Mouse (Mus musculus) natural killer cell, adult 2 months (primary cell): ENCODE measurements around the gene C8a.

Experiments used
- DNase-seq, 2 experiments: peaks; one replicate each; pipeline ENCODE4 v3.0.0; 2022; ENCODE audit warnings: low spot score in 2 of 2

Gene C8a

DNA sequence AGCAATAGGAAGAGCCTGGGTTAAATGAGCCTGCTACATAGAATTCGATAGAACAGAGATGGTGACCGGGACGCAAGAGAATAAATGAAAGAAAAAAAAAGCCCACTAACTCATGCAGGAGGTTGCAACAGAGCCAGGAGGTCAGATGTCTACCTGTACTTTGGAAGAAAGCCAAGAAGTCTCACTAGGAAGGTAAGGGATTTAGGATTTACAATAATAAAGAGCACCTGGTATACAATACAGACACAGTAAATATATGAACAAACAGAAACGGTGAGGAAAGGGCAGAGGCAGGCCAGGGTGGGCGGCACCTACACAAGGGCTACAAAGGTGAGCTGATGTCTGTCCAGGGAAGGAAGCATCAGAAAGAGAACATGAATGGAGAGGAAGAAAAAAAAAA, 34.0 kb downstream of the C8a start:
- DNase-seq: no peak

DNA sequence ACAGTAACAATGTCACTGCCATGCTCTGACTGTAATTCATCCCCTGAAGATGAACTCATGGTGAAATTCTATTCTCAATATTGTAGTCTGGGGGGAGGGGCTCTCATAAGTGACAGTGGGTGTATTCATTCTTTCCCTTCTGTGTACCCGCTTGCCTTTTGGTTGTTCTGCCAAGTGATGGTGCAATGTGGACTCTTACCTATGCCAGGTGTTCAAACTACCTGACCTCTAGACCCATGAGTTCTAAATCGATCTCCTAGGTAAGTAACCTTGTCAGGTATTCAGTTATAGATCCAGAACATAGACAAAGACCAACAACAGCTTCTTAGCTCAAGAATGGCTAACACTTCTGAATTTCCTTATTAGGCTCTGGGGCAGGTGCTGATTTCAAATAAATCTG, 37.9 kb downstream of the C8a start:
- no peak for DNase-seq

DNA sequence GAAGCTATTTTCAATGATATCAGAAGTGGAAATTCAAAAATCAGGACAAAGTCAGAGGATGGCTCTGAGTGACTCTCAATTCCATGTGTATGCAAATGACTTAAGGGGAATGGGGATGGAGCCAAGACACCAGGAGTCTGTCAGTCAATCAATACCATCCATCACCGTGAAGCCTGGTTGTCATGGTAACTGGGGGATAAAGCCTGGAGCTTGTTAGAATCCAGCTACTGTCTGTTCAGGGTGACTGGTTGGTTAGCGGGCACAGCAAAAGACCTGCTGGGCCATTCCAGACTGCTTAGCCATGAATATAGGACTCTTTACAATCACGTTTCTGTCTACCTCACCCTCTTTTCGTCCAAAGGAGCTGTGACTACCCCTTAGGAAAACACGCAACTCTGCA, 41.1 kb downstream of the C8a start:
- DNase-seq: no peak

DNA sequence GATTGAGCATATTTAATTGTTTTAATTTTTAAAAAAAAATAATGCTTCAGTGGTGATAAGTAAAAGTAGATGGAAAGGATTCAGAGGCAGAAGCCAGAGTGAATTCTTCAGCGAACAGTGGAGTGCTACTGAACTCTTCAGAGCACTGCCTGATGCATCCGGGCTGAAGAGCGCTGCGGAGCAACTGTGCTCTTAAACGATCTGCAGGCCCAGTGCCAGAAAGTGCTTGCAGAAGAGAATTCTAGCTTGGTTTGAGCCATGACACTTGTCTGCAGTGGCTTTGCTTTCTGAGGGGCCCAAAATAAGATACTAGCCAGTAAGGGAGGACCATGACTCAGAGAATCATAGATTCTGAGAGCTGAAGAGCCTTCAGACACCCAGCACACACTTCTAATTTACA, 47.3 kb downstream of the C8a start:
- DNase-seq: no peak

DNA sequence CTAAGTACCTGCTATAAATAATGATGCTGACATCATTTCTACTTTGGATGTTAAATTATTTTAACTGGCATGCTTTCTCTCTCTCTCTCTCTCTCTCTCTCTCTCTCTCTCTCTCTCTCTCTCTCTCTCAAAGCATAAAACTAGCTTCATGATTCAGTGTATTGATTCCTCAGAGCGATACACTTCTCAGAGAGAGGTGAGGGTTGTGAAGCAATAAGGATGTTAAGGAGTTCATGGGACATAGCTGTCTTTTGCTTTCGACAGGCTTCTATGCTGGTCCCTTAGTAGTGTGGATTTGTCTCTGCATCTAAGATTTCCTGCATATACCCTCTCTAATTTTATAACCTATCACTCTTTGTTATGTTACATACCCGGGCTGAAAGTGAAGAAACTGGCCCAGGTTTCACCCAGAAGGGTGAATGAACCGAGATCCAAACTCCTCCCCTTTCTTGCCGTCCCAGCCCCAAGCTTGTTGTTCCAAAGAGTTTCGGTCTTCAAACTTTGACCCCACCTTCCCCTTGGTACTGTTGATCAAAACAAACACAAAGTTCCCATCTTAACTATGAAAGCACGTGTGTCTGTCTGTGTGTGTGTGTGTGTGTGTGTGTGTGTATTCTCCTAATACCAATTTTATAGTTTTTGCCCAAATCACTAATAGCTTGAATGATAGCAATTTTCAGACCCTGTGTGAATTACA, 51.7 kb downstream of the C8a start:
- no peak for DNase-seq

DNA sequence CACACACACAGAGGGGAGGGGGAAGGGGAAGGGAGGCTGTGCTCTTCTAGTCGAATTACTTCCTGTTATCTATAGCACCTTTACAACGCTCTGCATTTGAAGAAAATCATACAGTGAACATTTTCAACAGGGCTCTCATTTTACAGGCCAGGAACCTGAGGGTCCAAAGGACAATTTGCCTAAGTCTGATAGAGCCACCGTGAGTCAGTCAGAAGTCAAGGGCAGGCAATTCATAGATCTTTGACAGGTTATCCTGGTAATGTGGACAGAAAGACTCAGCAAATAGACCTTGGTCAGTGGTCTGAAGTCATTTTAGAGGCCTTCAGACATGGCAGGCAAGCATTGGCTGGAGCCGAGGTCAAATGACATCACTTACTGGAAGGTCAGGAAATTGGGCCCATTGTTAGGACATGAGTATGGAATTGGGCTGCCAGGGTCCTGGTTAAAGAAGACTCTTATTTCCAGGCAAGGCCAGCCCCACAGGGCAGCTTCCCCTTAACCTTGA, 52.5 kb downstream of the C8a start:
- no peak for DNase-seq

DNA sequence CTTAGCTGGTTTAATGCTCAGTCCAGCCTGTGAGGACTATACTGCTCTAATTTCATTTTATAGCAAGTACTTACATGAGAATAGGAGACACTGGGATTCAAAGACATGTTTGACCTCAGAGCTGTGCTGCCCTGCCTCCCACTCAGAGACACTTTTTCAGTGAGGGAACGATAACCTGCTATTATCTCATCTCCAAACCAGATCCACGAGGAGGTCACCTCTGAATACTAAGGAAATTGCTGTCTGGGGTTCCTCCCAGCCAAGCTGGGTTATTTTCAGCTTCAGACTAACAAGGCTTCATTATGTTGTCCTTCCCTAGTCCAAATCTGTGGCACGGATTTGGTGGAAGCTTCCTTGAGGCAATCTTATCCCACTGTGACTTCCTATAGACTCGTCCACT, 56.3 kb downstream of the C8a start:
- no peak for DNase-seq

DNA sequence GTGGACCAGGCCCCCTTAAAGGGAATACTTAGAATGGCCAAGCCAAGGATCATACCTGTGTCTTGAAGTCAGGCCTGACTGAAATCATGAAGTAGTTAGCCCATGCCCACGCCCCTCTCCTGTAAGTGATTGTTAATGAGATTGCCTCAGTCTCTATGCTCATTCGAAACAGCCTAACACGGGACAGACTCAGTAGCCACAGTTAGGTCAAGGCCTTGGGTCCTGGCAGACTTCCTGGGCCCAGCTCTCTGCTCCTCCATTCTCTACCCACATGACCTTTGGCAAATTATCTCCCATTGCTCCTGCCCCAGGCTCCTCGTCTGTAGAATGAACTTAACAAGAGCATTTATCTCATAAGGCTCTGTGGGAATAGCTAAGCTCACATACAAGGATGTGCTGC, 57.2 kb downstream of the C8a start:
- DNase-seq: no peak

DNA sequence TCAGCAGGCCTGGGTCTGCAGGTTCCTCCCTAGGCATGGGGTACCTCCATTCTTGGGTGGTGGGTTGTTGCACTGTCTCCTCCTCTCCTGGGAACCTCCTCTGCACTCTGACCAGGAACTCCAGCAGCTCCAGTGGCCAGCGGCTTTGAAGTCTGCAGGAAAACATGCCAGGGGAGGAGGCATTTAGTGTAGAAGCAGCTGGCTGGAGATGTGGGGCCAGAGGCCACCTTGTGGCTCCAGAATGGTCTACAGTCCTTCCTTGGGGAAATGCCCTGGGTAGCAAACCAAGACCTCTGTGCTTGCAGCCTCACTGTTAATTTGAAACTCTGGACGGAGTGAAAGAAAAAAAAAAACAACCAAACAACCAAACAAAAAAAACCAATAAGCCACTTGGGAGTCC, 58.7 kb downstream of the C8a start:
- DNase-seq: no peak

DNA sequence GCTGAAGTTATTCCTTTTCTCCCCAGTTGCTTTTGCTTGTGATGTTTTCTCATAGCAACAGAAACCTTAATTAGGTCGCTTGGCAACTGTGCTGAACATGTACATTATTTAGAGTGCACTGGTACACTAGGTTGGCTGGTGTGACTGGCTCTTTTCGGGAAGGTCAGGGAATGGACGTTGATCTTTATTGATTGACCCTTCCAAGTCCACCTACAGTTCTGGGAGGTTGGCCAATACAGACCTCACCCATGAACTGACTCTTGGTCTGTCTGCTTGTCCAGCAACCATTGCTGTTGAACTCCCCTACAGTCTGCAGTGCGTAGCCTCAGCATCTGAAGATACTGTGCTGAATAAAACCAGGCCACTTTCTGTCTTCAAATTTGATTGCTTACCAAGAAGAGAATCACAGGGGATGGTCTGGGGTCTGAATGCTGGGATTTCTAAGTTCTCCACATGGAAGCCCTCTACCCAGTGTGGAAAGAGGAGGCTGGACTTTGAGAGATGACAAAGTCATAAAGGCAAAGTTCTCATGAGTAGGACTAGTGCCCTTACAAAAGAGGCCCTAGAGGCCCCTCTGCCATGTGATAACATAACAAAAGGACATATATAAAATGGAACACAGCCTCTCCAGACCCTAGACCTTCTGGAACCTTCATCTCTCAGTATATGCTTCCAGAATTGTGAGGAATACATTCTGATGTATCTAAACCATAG, 59.5 kb downstream of the C8a start:
- no peak for DNase-seq

DNA sequence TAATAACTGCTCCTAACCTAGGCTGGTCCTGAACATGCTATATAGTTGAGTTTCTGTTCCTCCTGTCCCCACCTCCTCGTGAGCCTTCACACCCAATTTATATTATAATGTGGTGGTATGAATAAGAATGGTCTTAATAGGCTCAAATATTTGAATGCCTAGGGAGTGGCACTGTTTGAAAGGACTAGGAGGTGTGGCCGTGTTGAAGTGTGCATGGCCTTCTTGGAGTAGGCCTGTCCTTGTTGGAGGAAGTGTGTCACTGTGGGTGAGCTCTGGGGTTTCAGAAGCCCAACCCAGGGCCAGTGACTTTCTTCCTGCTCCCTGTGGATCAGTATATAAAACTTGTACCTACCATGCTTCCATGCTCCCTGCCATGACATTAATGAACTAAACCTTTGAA, 62.6 kb downstream of the C8a start:
- DNase-seq: no peak

DNA sequence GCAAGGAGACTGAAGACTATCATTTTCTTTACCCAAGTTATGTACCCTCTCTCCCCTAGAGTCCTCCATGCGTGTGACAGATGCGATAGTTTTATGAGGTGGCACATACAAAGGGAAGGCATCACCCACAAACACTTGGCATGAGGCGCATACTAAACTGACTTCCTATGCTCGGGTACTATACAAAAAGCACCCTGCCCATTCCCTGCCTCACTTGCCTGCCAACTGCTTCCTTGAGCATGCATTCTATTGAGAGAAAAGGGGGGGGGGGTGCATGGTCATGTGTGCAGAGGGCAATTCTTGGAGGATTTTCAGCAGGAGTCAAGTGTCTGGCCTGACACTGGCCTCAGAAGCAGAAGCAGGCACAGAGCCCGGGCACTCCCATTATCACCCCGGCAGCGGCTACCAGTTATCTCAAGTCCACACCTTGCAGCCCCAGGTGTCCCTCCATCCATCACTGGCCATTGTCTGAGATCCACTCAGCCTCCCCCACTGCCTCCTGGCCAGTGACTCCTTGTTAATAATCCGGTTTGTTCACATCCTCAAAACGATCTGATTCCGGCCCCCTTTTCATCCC, 65.4 kb downstream of the C8a start:
- DNase-seq: no peak

DNA sequence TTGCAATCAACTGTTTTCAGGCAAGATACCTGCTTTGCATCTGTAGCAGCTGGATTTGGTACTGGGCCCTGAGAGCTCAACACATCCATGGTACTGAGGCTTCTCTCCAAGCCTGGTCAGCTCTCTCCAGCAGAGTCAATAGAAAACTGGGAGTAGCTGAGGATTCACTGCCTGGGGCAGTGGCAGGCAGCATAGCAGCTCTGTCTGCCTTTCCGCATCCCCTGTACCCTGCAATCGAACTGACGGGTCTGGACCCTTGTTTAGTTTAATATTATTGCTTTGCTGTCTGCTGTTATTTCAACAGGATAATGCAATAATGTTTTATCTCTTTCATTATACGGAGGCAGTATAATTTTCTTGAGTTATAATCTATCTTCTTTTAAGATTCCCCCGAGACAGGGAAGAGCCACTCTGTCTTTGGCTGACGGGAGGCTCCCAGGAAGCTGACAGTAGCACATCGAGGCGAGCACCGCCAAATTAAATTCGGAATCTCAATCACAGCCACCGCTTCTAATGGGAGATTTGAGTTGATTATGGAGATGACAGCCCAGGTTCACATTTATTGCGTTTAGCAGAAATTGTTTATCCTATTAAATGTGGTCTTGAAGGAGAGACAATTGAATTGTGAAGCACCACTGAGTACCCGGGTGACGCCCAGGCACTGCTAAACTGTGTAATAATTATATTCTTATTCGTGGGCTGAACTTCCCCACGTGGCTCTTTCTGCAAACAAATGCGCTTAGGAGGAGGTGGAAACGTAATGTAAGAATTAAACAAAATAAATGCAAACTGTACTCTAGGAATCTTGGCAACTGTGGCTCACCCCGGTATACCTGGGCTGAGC, 70.6 kb downstream of the C8a start:
- DNase-seq: no peak

DNA sequence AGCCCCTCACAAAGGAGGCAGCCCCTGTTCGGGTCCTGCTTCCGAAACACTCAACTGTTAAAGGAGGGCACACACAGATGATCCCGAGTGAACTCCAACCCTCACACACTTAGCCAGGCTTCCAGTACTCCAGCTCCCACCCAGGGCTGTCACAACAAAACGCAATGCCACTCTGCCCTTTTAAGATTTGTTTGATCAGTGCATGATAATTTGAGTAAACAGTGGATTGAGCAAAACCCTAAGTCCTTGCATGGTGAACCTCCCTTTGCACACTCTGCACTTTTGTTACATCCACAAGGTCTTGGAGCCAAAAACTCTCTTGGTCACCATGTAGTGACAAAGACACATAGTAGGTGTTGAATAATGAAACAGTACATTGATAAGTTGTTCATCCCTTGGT, 72.1 kb downstream of the C8a start:
- no peak for DNase-seq

DNA sequence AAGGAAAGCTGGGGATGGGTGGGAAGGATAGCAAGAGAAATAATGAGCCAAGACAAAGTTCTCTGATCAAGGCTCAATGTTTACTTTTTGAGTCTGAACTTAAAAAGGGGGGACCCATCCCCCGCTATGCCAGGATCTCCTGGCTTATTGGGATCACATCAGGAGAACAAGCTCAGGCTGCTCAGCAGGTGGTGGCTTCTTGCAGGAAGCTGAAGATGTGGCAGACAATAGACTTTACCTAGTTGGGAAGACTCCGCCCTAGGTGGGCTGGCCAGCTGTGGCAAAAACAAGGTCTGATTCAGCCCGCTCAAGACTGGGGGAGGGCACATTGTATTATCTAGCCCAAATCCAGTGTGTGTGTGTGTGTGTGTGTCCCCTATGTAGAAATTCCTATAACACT, 74.6 kb downstream of the C8a start:
- DNase-seq: no peak

DNA sequence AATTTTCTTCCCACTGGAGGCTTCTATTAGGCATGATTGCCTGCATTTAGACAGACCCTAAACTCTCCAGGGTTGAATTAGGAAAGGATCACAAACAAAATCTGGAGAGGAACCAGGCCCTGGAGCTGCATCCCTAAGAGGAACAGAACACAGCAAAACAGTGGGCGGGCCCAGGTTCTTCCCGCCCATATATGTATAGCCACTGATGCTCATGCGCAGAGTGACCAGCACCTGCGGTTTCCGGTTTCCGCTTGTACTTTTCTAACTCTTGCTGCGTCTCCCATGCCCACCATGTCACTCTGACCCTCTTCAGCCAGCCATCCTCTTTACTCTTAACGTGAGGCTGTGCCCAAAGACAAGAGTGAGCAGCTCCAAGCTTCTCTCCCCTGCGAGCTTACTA, 77.2 kb downstream of the C8a start:
- no peak for DNase-seq

DNA sequence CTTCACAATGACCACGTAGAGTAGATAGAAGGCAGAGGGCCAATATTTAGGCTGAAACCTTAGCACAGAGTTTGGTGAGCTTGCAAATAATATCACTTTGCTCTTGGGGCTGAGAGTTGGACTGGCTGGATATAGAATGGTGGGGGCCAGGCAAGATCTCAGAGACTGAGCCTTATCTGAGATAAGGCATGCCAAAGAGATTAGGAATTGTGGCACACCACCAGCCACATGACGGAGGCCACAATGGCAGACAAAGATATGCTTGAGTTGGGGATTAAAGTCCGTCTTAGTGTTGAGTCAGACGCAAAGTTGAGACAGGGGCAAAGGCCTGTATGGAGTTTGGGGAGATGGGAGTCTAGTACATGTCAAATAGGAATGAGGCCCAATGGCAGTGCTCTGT, 84.1 kb downstream of the C8a start:
- no peak for DNase-seq

DNA sequence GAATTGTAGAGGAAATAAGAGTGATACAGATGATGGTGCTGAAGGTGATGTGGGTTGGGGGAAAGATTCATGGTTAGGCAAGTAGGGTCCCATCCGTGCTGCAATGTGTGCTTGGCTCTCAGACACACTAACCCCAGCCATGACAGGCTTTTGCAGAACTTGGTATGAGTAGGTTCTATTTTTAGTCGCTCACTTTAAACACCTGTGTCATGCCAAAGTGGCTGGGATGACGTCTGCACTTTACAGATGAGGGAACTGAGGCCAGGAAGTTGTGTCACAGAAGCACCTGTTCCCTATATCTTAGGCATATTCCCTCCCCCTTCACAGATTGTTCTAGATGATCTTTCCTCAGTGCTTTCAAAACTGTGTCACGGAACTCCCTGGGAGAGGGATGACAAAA, 93.9 kb downstream of the C8a start:
- no peak for DNase-seq

DNA sequence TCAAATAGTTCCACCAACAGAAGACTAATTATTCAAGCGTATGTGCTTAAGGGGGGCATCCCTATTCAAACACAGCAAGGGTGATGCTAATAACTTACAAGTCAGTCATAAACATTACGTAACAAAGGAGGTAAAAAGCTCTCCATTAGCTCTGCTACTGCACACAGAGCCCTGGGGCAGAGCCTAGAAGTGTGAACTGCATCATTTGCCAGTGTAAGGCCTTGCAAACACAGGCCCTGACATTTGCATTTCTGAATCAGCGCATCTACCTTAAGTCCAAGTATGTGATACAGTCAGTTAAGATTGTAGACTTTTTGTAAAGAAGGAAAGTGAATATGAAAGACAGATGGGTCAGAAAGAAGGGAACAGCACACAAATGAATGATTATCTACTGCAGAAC, 94.8 kb downstream of the C8a start:
- DNase-seq: no peak

DNA sequence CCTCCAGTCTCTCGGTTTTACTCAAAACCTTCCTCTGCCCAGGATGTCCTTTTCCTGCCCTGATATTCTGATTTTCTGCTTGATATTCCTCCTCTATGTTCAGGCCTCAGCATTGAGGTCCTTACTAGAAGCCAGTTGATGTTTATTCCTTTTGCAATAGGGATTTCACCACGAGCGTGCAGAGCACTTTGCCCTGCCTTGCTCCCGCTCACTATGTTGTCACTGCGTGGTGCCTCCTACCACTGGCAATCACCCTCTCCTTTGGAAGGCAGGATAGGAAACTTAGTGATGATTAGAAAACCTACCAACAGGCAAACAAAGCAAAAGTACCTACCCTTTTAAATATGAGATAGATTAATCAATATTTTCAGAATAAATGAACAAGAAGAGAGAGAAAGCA, 96.7 kb downstream of the C8a start:
- no peak for DNase-seq

DNA sequence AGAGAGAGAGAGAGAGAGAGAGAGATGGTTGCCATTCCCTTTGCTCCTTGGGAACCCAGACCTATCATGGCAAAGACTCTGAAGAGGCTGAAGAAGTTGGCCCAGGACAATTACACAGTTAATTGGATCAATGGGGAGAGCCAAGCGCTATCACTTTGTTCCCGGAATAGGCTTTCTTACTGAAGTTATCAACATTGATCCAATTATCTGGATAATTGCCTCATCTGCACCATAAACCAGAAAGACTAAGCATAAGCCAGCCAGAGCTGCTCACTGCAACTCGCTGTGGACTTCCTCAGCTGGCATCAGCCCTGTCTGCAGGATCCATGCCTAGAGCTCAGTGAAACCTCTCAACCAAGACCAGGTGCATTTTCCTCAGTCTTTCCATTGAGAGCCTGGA, 100.6 kb downstream of the C8a start:
- no peak for DNase-seq

DNA sequence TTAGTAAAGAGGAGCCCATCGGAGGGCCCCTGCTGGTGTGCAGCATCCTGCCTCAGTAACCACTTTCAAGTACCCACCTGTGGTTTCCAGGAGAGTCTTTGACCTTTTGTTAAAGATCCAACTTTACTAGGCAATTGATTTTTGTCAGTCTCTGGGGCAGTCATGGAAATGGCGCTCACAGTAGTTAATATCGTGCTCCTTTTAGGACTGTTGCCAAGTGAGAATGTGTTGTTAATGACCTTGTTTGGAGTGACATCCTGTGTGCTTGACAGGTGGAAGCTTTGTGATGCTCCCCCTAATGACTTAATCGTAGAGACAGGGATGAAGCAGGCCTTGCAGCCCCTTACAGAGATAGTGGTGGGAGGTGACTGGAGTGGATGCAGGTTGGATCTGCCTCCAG, 105.9 kb downstream of the C8a start:
- no peak for DNase-seq
